Mouse (Mus musculus): ENCODE data around the gene Adrm1.

DNA sequence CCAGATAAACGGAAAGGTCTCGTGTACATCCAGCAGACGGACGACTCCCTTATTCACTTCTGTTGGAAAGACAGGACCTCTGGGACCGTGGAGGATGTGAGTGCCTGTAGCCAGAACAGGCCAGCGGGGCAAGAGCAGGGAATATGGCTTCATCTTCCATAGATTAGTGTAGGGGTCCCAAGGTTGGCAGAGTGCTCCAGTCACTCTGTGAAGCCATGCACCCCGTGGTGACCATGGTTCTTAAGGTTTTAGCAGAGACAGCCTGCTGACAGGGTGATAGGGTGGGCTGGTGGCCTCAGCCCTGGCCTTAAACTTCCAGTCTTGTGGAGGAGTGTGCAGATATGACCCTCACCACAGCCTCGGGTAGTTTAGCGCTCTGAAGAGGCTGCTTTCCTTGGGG is 867 bp downstream of the Adrm1 start:
- TF ChIP-seq MAX (IDR thresholded peaks at IDR 0.05) (no peak), CTCF (IDR thresholded peaks at IDR 0.05; ENCODE audit: control insufficient read depth, insufficient read depth, insufficient read length) (no peak), USF1 (IDR thresholded peaks at IDR 0.05; ENCODE audit: low read depth) (no peak), CEBPB (IDR thresholded peaks at IDR 0.05; ENCODE audit: low read depth) (no peak), MYOG (IDR thresholded peaks at IDR 0.05; ENCODE audit: control insufficient read depth, extremely low read depth, insufficient read length) (no peak)

All from C2C12 (cell line).